Mouse (Mus musculus) megakaryocyte-erythroid progenitor cell, adult 5 weeks (primary cell): ENCODE data around the gene Olfr149. TPM values are rescaled to one million over a fixed set of nuclear protein-coding genes. Genes with fewer than 3 reads are reported as not detected.

Source experiments
- polyA plus RNA-seq: library from polyadenylated mRNA; stranded (reverse); fragments of >175 nt; gene quantifications from 2 replicates; pipeline ENCODE4 v1.2.3, GENCODE M21; 2012

Gene Olfr149
- polyA plus RNA-seq = not detected in 2 replicates

GRCm38 (mm10) chr9:39707017-39707416 lies at the start of gene Olfr149:
Gene Olfr149, minus strand, starts transcription at chr9:39707117.

GRCm38 (mm10) chr9:39745949-39746348 lies 39.0 kb upstream of the Olfr149 start, which contains the start of gene Olfr967:
Gene Olfr967, plus strand, starts transcription at chr9:39746249.

GRCm38 (mm10) chr9:39730678-39731077 lies 23.8 kb upstream of the Olfr149 start, which contains the start of gene Olfr150:
Gene Olfr150, plus strand, starts transcription at chr9:39730978.

GRCm38 (mm10) chr9:39711053-39711452 lies 4.1 kb upstream of the Olfr149 start, which contains the start of gene Olfr965:
Gene Olfr965, plus strand, starts transcription at chr9:39711353.

GRCm38 (mm10) chr9:39666905-39667304 lies 40.0 kb downstream of the Olfr149 start, which contains the start of gene Olfr963:
Gene Olfr963, plus strand, starts transcription at chr9:39667205.

Other genes with a start within 250 kb of the Olfr149 start
- gene Olfr955, start 235.2 kb downstream of the Olfr149 start, polyA plus RNA-seq = 0.05 TPM in 1 of 2 replicates, not detected in the other
- gene Olfr44, start 213.1 kb downstream of the Olfr149 start, polyA plus RNA-seq = not detected in 2 replicates
- gene Olfr957, start 191.3 kb downstream of the Olfr149 start, polyA plus RNA-seq = not detected in 2 replicates
- not detected in 2 replicates for gene Olfr958, start 153.1 kb downstream of the Olfr149 start, polyA plus RNA-seq
- gene Olfr959, start 131.5 kb downstream of the Olfr149 start, polyA plus RNA-seq = not detected in 2 replicates
- not detected in 2 replicates for gene AW551984, start 102.7 kb downstream of the Olfr149 start, polyA plus RNA-seq
- not detected in 2 replicates for gene Olfr148, start 96.5 kb downstream of the Olfr149 start, polyA plus RNA-seq
- not detected in 2 replicates for gene Olfr960, start 85.7 kb downstream of the Olfr149 start, polyA plus RNA-seq
- not detected in 2 replicates for gene Olfr961, start 62.0 kb downstream of the Olfr149 start, polyA plus RNA-seq
- gene Olfr963, start 39.9 kb downstream of the Olfr149 start, polyA plus RNA-seq = not detected in 2 replicates
- gene Olfr965, start 4.2 kb upstream of the Olfr149 start, polyA plus RNA-seq = 0.10 TPM in 1 of 2 replicates, not detected in the other
- gene Olfr150, start 23.9 kb upstream of the Olfr149 start, polyA plus RNA-seq = not detected in 2 replicates
- gene Olfr967, start 39.1 kb upstream of the Olfr149 start, polyA plus RNA-seq = not detected in 2 replicates
- not detected in 2 replicates for gene Olfr968, start 76.1 kb upstream of the Olfr149 start, polyA plus RNA-seq
- gene Olfr969, start 83.8 kb upstream of the Olfr149 start, polyA plus RNA-seq = not detected in 2 replicates
- not detected in 2 replicates for gene Olfr970, start 101.7 kb upstream of the Olfr149 start, polyA plus RNA-seq
- not detected in 2 replicates for gene Olfr971, start 129.8 kb upstream of the Olfr149 start, polyA plus RNA-seq
- gene Olfr972, start 159.3 kb upstream of the Olfr149 start, polyA plus RNA-seq = not detected in 2 replicates
- gene Olfr229, start 200.2 kb upstream of the Olfr149 start, polyA plus RNA-seq = not detected in 2 replicates
- not detected in 2 replicates for gene Olfr974, start 230.4 kb upstream of the Olfr149 start, polyA plus RNA-seq
- gene Olfr975, start 244.9 kb upstream of the Olfr149 start, polyA plus RNA-seq = not detected in 2 replicates